Mouse (Mus musculus) mammary gland, adult 2 months (tissue): Measurements from ENCODE around the gene Add3. TPM values are rescaled to one million over a fixed set of nuclear protein-coding genes. Genes with fewer than 3 reads are reported as not detected.

ENCODE experiments used
- polyA plus RNA-seq: library from polyadenylated mRNA; depleted of rRNA; stranded (reverse); fragments of >200 nt; gene quantifications from 2 replicates; pipeline ENCODE4 v1.2.3, GENCODE M21; 2012; ENCODE audit warnings: low replicate concordance; rRNA removed

Gene Add3
- polyA plus RNA-seq = 38.8 and 52.1 TPM in 2 replicates

GRCm38 (mm10) chr19:53140044-53140803 lies at the start of gene Add3:
TSS of gene Add3 (plus strand) at chr19:53140443.

Other genes with a start within 250 kb of the Add3 start
- 49.0 and 51.1 TPM in 2 replicates for gene Xpnpep1, start 100.2 kb upstream of the Add3 start, polyA plus RNA-seq
- gene Mxi1, start 170.1 kb downstream of the Add3 start, polyA plus RNA-seq = 19.2 and 21.6 TPM in 2 replicates
- gene Gm10197, start 231.3 kb downstream of the Add3 start, polyA plus RNA-seq = not detected in 2 replicates